ENCODE assay signal across 18 mouse cellular contexts in genomic region chr1:155112875-155113274, GRCm38 (mm10).
"Had no signal": no experiment of that assay in that cellular context is flagged by ENCODE, and none has a peak within 500 bp of the region (broad histone marks: within the 10 kb centered on the region; RNA-seq: fewer than 3 reads in every experiment).

No protein-coding gene starts in this region.

- H3K4me2 ChIP-seq: lung, embryonic 14.5 days; midbrain, embryonic 13.5 days; neural tube, embryonic 13.5 days; neural tube, embryonic 15.5 days had no signal

- ATAC-seq: midbrain, embryonic 13.5 days; midbrain, embryonic 16.5 days had no signal

- H3K9me3 ChIP-seq: midbrain, embryonic 10.5 days; midbrain, embryonic 13.5 days; neural tube, embryonic 13.5 days; neural tube, embryonic 15.5 days had no signal

- DNase-seq: lung, adult 18-20 months; lung, embryonic 14.5 days; lung, postnatal 10 days; lung, postnatal 4 days; retina, postnatal 1 day; right cerebral cortex, adult 18-20 months; right cerebral cortex, postnatal 25 days; right cerebral cortex, postnatal 4 days; spleen, adult 18-20 months; thymus, adult 18-20 months; thymus, postnatal 14 days; thymus, postnatal 36 days had no signal

- H3K27me3 ChIP-seq: neural tube, embryonic 13.5 days; neural tube, embryonic 15.5 days had no signal

- H3K27ac ChIP-seq: neural tube, embryonic 13.5 days; neural tube, embryonic 15.5 days had no signal

- H3K36me3 ChIP-seq: midbrain, embryonic 10.5 days; midbrain, embryonic 13.5 days; neural tube, embryonic 13.5 days; neural tube, embryonic 15.5 days had no signal

- H3K4me3 ChIP-seq: midbrain, embryonic 10.5 days; midbrain, embryonic 13.5 days; myocyte; neural tube, embryonic 13.5 days; neural tube, embryonic 15.5 days had no signal

- H3K9ac ChIP-seq: lung, embryonic 14.5 days; midbrain, embryonic 13.5 days; neural tube, embryonic 13.5 days; neural tube, embryonic 15.5 days had no signal
